Mouse (Mus musculus): ENCODE results near the gene Mrpl20.

- TF ChIP-seq CTCF (IDR thresholded peaks at IDR 0.05; ENCODE audit: borderline replicate concordance, insufficient read depth, low read depth, low read length), result no peak; the same call in 1 of the 2 replicates
- TF ChIP-seq POLR2A (IDR thresholded peaks at IDR 0.05; ENCODE audit: borderline replicate concordance, insufficient read depth, low read length), result peak; percentile 89; the same call in 1 of the 2 replicates
Measured at GRCm38 (mm10) chr4:155846871-155847578, 44.3 kb downstream of the Mrpl20 start, which contains the start of gene Dvl1.
